Mouse (Mus musculus) thymus, postnatal 4 days (tissue): Measurements from ENCODE around the gene Lgsn.

Source experiments
- DNase-seq: peaks from one replicate; pipeline ENCODE4 v3.0.0; 2021

Gene Lgsn

DNA sequence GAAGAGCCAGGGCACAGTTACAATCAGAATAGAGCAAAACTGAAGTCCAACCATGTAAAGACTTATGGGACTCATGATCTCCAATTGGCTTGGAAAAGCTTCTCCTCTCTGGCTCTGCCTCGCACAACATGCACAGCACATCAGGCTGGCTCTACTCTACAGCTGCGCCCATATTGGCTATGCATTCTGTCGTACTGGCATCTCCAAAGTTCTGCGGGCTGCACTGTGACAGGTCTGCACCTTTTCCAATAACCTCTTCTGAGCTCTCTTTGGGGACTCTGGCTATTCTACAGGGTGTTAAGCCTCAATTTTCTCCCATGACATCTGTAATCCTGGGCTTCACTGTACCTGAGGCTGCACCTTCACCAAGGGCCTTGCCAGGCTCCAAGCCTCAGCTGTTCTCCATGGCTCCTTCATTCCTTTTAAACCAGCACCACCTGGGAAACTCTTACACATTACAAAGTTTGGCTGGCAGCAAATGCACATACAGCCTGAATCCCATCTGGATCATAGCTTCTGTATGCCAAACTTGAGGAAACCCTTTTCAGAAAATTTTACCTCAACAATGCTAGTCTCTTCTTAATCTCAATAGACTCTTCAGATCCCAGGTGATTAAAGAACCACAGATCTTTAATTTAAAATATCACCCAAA is 44.5 kb downstream of the Lgsn start:
- no peak for DNase-seq

DNA sequence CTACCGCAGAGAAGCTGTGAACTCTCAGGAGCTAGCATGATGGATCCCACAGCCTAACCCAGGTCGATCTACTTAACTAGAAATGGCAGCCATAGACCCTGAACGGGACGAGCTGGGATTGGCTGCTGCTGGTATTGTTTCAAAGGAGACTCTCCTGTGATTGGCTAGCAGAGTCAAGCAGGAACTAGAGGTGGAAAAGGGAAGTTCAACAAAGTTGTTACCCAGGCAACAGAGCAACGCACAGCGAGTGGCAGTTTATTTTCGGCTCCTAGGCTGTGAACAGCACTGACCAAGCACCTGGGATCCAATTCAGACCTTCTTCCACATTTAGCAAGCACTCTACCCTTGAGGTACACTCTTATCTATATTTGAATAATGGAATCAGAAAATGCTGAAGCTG is 46.4 kb downstream of the Lgsn start, which contains the start of the genes 4931428L18Rik and Pih1d3:
Gene 4931428L18Rik (minus strand): TSS at position 121 of the 400 bp plus-strand sequence.
Gene Pih1d3 (plus strand): TSS at position 275 of the 400 bp plus-strand sequence.
- no peak for DNase-seq

DNA sequence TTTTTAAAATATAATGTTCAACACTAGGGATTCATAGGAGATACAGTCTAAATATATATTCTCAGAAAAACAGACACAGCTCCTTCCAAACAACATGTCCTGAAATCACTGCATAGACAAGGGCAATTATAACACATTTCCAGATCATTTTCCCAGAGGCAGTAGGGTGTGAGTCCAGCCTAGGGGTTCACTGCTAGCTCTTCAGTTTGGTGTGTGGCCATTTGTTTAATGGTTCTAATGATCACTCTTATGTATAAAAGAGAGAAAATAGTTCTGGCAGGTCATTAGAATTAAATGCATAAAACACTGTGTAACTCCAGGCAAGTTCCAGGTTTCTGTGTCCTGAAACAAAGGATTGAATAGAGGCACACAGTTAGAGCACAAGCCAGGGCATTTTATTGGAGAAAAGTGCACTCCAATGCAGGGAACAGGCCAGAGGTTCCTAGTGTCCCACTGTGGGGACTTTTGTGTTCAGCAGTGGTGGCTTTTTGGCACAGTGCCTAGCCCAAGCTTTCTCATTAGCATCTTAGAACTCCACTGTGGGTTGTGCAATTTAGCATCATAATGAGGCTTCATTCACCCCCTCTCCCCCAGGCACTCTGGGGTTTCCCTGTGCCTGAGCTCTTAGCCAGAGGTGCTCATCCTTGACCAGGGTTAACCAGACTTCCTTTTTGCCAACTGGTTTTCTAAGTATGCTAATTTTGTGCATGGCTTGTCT is 57.3 kb downstream of the Lgsn start:
- no peak for DNase-seq
